Mouse (Mus musculus) erythroblast, embryonic 14.5 days (primary cell): Measurements from ENCODE around the gene Rnasek. TPM values are rescaled to one million over a fixed set of nuclear protein-coding genes. Genes with fewer than 3 reads are reported as not detected.

Source experiments
- H3K27me3 ChIP-seq: 2 replicates; pipeline ENCODE4 v1.6.1; 2012; ENCODE audit warnings: inconsistent platforms; ENCODE audit not compliant: control insufficient read depth
- H3K36me3 ChIP-seq: 2 replicates; pipeline ENCODE4 v1.6.1; 2012; ENCODE audit warnings: mild to moderate bottlenecking, inconsistent platforms; ENCODE audit not compliant: control insufficient read depth
- H3K4me1 ChIP-seq: 2 replicates; pipeline ENCODE4 v1.6.1; 2012; ENCODE audit warnings: inconsistent platforms; ENCODE audit not compliant: control insufficient read depth
- H3K4me3 ChIP-seq: replicated peaks from 2 replicates; pipeline ENCODE3; 2012; ENCODE audit warnings: moderate library complexity, mild to moderate bottlenecking, inconsistent platforms
- H3K9me3 ChIP-seq: 2 replicates; pipeline ENCODE4 v1.6.1; 2012; ENCODE audit warnings: low read length, inconsistent platforms, mixed read lengths; ENCODE audit not compliant: control insufficient read depth
- GATA1 ChIP-seq: IDR thresholded peaks from 2 replicates; pipeline ENCODE4 v1.6.1; 2012; ENCODE audit warnings: low read length, inconsistent platforms, mixed read lengths
- TAL1 ChIP-seq: IDR thresholded peaks from 3 replicates; pipeline ENCODE4 v1.6.1; 2012; ENCODE audit warnings: low read length, inconsistent platforms, mixed read lengths
- polyA plus RNA-seq: library from polyadenylated mRNA; stranded (reverse); fragments of >175 nt; gene quantifications from 2 replicates; pipeline ENCODE4 v1.2.3, GENCODE M21; 2012

Rnasek gene
- polyA plus RNA-seq, 1 experiment = 23.7 TPM

DNA sequence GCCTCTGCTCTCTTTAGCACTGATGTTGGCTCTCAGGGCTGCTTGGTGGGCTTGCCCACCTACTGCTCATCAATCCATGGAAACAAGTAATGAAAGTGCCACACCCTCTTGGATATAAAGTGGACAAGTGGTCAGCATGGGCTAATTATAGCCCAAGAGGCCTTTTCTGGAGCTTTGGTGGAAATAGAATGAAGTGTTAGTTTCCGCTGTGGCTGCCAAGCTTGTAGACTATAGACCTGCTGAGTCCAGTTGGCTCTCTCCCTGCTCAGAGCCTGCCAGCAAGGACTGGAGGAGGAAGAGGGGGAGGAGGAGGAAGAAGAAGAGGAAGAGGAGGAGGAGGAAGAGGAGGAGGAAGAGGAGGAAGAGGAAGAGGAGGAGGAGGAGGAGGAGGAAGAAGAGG lies 26.8 kb upstream of the Rnasek start:
- Histone ChIP-seq H3K27me3 (no peaks in the 10 kb centered on the region; the same call in 1 of the 2 replicates), H3K36me3 (no peaks in the 10 kb centered on the region), H3K9me3 (no peaks in the 10 kb centered on the region), H3K4me1 (no peaks in the 10 kb centered on the region), H3K4me3 (no peak overlapping the region)
- TF ChIP-seq TAL1 (no peak), GATA1 (no peak)

DNA sequence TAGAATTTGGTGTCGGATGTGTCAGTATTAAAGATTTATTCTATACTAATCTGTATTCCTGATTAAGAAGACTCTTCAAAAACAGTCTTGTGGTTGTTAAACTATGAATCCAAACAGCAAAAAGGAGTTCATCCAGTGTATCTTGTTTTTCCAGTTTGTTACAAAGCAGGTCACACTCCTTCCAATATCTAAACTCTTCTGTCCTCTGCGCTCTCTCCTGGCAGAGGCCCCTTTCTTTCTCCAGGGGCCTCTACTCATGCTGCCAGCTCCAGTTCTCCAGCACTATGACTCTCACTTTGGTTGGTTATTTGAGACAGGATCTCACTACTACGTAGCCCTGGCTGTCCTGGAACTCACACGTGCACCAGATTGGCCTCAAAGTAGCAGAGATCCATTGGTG lies 26.2 kb upstream of the Rnasek start:
- no peaks in the 10 kb centered on the region; the same call in 1 of the 2 replicates for H3K27me3 ChIP-seq
- no peaks in the 10 kb centered on the region for H3K4me1 ChIP-seq
- H3K4me3 ChIP-seq = no peak overlapping the region
- H3K9me3 ChIP-seq = no peaks in the 10 kb centered on the region
- H3K36me3 ChIP-seq = no peaks in the 10 kb centered on the region
- TF ChIP-seq TAL1 (no peak), GATA1 (no peak)

DNA sequence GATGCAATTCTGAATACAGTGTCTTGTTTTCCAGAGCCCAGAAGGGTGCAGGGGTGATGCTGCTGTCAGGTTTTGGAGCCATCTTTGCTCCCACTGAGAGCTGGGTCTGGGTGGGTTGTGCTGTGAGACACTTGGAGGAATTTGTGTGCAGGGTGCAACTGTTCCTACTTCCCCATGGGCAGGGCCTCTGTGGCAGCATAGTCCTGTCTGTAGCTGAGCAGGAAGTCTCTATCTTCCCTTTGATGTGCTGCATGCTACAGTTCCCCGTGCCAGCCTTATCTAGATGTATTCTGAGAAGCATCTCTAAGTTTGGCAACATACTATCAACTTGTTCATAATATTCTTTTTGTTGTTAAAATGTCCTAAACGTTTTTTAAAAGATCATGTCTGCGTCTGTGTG lies 25.6 kb upstream of the Rnasek start:
- Histone ChIP-seq H3K4me3 (no peak overlapping the region), H3K27me3 (no peaks in the 10 kb centered on the region; the same call in 1 of the 2 replicates), H3K4me1 (no peaks in the 10 kb centered on the region), H3K9me3 (no peaks in the 10 kb centered on the region), H3K36me3 (no peaks in the 10 kb centered on the region)
- TF ChIP-seq GATA1 (no peak), TAL1 (no peak)

DNA sequence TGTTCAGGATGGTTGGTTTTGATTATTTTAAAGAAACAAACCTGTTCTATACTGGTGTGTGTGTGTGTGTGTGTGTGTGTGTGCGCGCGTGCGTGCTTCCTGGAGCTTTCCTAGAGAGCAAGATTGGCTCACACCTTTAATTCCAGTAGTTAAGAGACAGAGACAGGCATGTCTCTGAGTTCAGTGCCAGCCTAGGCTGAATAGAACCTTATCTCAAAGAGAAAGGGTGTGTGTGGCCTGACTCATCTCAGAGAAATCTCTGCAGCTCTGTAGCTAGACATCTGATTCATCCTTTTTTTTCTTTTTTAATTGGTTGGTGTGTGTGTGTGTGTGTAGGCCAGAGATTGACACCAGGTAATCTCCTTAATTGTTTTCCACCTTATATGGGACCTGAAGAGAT lies 19.4 kb upstream of the Rnasek start:
- H3K27me3 ChIP-seq = peaks cover 32% of the 10 kb centered on the region
- no peaks in the 10 kb centered on the region for H3K36me3 ChIP-seq
- H3K9me3 ChIP-seq = peaks cover 3% of the 10 kb centered on the region; the same call in 1 of the 2 replicates
- H3K4me1 ChIP-seq = no peaks in the 10 kb centered on the region; the same call in 1 of the 2 replicates
- H3K4me3 ChIP-seq = no peak overlapping the region
- no peak for TF ChIP-seq TAL1
- TF ChIP-seq GATA1 = no peak

DNA sequence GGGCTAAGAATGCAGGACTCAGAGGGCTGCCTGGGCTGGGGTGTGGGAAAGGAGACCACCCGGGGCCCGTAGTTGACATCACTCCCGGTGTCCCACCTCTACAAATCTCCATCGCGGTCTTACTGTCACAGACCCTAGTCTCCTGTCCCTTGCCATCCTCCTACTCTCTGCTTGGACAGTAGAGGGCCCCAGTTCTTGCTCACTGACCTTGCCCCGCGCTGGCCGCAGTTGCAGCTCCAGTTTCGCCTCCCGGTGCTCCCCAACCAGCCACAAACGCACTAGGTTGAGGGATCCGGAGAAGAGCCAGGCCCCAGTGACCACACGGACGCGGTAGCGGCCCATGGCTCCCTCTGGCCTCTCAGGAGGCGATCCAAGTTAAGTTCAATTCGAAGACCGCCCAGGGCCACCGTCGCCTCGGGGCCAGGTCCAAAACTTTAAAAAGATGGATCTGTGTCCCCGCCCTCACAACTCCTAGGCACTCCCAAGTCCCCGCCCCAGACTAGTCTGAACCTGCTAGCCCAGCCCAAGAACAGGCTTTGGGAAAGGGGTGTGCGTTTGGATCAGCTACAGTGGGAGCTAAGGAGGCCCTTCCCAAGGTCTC lies 15.4 kb upstream of the Rnasek start, which contains the start of gene Alox12:
Gene Alox12 (minus strand): TSS at position 423 of the 601 bp plus-strand sequence.
- no peak within 1 kb of the TSS for H3K4me3 ChIP-seq
- H3K36me3 ChIP-seq = no peaks in the 10 kb centered on the region
- peaks cover 3% of the 10 kb centered on the region; the same call in 1 of the 2 replicates for H3K4me1 ChIP-seq
- H3K27me3 ChIP-seq = peaks cover 72% of the 10 kb centered on the region
- no peak for TF ChIP-seq TAL1
- no peak for TF ChIP-seq GATA1
- peaks cover 3% of the 10 kb centered on the region; the same call in 1 of the 2 replicates for H3K9me3 ChIP-seq

DNA sequence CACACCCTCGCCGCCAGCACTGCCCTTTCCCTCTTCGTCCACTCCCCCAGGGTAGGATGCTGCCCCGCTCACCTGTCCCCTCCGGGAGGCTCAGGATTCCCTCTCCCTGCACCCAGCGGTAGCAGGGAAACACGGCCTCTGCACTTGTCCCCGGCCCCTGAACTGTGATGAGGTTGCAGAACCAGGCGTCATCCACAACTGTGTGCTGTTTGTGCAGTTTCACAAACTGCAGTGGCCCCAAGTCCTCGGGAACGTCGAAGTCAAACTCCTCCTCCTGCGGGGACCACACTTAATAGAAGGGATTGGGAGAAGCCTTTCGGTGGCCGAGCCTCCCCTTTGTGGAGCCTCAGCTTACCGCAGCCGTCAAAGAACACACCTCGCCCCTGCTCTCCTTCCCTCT lies 14.7 kb upstream of the Rnasek start:
- peaks cover 3% of the 10 kb centered on the region; the same call in 1 of the 2 replicates for H3K9me3 ChIP-seq
- peaks cover 77% of the 10 kb centered on the region for H3K27me3 ChIP-seq

DNA sequence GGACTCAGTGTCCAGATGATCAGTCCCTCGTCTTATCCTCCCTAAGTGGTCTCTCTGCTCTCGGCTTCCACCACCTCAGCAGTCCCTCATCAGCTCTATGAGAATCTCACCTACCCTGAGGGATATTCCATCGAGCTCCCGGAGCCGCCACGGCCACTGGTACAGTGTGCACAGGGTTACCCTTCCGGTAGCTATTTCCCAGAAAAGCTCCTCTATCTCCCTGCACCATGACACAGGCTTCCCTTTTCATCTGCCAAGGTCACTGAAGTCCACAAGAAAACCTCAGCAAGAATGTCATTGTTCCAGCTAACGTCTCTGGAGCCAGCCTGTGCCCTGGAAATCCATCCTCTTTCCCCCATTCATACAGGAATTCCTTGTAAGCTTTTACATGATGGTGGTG lies 12.2 kb upstream of the Rnasek start:
- TF ChIP-seq TAL1 (no peak), GATA1 (no peak)
- Histone ChIP-seq H3K9me3 (peaks cover 3% of the 10 kb centered on the region; the same call in 1 of the 2 replicates), H3K4me3 (no peak overlapping the region), H3K27me3 (peaks cover 72% of the 10 kb centered on the region), H3K36me3 (no peaks in the 10 kb centered on the region), H3K4me1 (peaks cover 5% of the 10 kb centered on the region; the same call in 1 of the 2 replicates)

More for the DNA sequence above, 14.7 kb upstream of the Rnasek start:
- no peaks in the 10 kb centered on the region for H3K36me3 ChIP-seq
- peaks cover 5% of the 10 kb centered on the region; the same call in 1 of the 2 replicates for H3K4me1 ChIP-seq
- no peak for TF ChIP-seq TAL1
- no peak for TF ChIP-seq GATA1
- H3K4me3 ChIP-seq = no peak overlapping the region

DNA sequence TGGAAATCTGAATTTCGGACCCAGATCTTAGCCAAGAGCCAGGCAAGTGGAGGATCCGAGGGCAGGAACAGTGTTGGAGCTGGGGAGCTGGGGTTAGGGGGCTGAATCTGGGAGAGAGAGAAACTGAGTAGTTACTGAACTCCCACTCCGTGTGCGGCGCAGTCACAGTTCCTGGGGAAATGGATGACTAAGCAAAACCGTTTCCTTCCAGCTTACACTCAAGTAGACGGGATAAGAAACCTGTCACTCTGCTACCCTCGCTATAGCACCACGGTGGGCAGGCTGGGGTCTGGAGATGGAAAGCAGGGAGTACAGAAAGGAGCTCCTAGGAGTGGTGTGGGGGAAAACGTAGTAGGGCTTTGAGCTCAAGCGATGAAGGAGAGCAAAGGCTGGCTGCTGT lies 10.5 kb upstream of the Rnasek start:
- no peak overlapping the region for H3K4me3 ChIP-seq
- H3K27me3 ChIP-seq = peaks cover 64% of the 10 kb centered on the region
- H3K9me3 ChIP-seq = peaks cover 3% of the 10 kb centered on the region; the same call in 1 of the 2 replicates
- TF ChIP-seq GATA1 = no peak
- no peak for TF ChIP-seq TAL1
- H3K36me3 ChIP-seq = no peaks in the 10 kb centered on the region
- peaks cover 5% of the 10 kb centered on the region; the same call in 1 of the 2 replicates for H3K4me1 ChIP-seq

DNA sequence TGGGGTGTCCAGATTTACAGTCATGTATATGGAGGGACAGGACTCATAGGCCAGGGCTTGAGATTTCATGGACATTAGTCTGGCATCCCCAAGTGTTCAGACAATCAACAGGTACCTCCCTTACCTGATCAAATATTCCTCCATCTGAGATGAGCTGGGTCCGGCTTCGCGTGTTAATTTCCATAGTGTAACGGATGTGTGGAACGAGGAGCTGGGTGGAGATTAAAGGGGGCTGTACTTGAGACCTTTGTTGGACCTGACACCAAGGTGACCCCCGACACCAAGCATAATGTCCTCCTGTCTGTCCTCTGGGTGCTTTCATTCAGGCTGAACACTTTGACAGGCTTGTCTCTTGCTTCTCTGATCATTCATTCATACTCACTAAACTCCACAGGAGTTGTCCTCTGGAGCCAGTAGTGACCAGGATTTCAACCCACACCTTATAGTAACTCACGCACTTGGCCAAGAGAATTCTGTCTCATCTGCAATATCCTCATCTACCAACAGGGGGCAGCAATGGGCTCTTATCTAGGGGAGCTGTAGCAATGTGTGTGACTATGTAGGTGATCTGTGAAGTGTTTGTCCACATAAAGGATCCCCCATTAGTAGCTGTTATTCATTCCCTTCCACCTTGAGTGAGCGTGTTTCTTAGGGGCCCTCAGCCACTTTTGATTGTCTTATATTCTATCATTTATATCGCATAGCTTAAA lies 7.6 kb upstream of the Rnasek start:
- H3K27me3 ChIP-seq = peaks cover 49% of the 10 kb centered on the region
- H3K4me1 ChIP-seq = peaks cover 5% of the 10 kb centered on the region; the same call in 1 of the 2 replicates
- no peaks in the 10 kb centered on the region for H3K9me3 ChIP-seq
- no peak overlapping the region for H3K4me3 ChIP-seq
- TF ChIP-seq TAL1 (no peak), GATA1 (no peak)
- no peaks in the 10 kb centered on the region for H3K36me3 ChIP-seq
